Mouse (Mus musculus): Measurements from ENCODE around the gene E330017A01Rik. TPM values are rescaled to one million over a fixed set of nuclear protein-coding genes. Genes with fewer than 3 reads are reported as not detected.
A peak's percentile ranks its signal among the peaks of the same experiment; 100 is the strongest.

The E330017A01Rik gene
- total RNA-seq (2014; rRNA removed) = not detected in 2 replicates
- polyA plus RNA-seq (2012; rRNA removed) = not detected in 2 replicates

DNA sequence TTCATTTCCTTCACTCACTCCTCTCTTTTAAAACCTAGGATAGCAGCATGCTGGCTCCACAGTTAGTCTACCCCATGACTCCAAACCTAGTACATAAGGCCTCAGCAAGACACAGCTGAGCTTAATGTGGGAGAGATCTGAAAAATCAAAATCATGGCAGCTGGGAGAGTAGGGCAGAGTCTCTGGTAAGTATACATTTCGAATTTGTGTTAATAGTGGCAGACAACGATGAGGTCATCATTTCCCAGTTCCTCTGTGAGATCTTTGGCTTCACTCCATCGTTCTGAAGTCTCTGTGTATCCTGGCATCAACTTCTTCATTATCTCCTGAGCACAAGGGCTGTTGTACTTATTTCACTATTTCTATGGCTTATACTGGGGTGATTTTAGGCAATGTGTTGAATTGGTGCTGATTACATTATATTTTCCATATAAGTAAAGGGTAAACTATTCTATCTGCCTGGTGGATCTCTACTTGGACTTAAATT, at the start of gene E330017A01Rik:
Gene E330017A01Rik, minus strand, starts transcription at position 51 of the 487 bp plus-strand sequence.
- H3K9ac ChIP-seq (ENCODE audit: low read depth, low read length) = no peak within 1 kb of the TSS
- no peaks in the 10 kb centered on the region; the same call in 1 of the 2 replicates for H3K4me1 ChIP-seq (ENCODE audit: control insufficient read depth, insufficient read depth, low read length)

DNA sequence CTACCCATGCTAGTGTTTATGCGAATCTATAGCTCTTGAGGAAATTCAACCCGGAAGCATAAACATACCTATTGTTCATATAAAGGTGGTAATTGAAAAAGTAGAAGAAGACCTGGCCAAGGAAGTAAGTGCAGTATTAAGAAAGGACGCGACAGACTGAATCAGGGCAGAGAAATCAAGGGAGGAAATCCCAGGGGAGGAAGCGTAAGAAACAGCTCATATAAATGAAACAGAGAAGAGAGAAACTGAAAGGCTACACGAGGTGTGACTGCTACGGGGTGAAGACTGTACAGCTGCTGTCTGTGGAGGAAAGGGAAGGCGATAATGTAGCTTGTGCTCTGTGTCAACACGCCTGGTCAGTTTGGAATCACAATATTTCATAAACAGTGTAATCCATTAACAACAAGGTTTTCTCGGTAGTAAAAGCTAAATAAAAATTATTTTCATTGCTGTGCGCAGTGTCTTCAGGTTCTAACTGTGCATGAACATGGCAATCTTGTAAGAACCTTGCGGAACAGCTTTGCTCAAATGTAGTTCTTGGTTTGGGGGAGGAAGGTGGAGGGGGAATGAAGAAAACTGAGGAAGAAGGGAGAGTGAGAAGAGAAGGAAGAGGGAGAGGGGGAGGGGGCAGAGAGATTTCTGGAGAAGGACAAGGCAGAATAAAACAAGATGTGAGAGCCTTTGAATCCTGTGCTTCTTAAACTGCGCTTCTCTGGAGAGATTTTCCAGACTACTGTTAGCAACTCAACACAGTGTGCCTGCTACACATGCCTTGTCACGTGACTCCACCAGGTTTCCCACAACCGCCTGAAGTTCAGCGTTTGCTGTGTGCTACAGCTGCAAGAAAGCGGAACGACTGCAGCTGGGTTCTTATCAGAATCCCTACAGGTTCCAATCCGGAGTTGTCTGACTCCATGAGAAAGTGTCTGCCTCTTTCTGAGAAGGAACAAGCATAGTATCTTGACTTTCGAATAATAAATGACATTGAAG, 47.3 kb upstream of the E330017A01Rik start:
- H3K27me3 ChIP-seq (ENCODE audit: control insufficient read depth, insufficient read depth, low read length) = no peaks in the 10 kb centered on the region
- 74% methylated on average over 20 of the region's 20 CpGs for WGBS
- H3K79me2 ChIP-seq (ENCODE audit: control insufficient read depth, insufficient read depth, low read length) = no peaks in the 10 kb centered on the region
- no peak overlapping the region for H3K27ac ChIP-seq (replicated peaks; ENCODE audit: insufficient read depth, low read depth, low read length)
- H3K4me1 ChIP-seq (ENCODE audit: control insufficient read depth, insufficient read depth, low read length) = no peaks in the 10 kb centered on the region
- DNase-seq (ENCODE audit: extremely low read depth, low read depth, low spot score) = no peak
- peaks cover 8% of the 10 kb centered on the region for H3K36me3 ChIP-seq (ENCODE audit: control insufficient read depth, insufficient read depth, low read length)
- TF ChIP-seq POLR2A (IDR thresholded peaks at IDR 0.05; ENCODE audit: extremely low read depth, insufficient read depth, low read length) (no peak), CTCF (IDR thresholded peaks at IDR 0.05; ENCODE audit: low read depth, low read length) (no peak)
- peak overlapping the region; percentile 33; the same call in 1 of the 2 replicates for H3K4me3 ChIP-seq (ENCODE audit: insufficient read depth, low read depth, low read length)
- H3K9ac ChIP-seq (ENCODE audit: low read depth, low read length) = no peak overlapping the region

More for the DNA sequence above, at the start of gene E330017A01Rik:
- no peaks in the 10 kb centered on the region for H3K36me3 ChIP-seq (ENCODE audit: control insufficient read depth, insufficient read depth, low read length)
- WGBS = 45% methylated on average over 3 of the region's 3 CpGs
- no peak for TF ChIP-seq CTCF (IDR thresholded peaks at IDR 0.05; ENCODE audit: low read depth, low read length)
- TF ChIP-seq POLR2A (IDR thresholded peaks at IDR 0.05; ENCODE audit: extremely low read depth, insufficient read depth, low read length) = no peak
- no peaks in the 10 kb centered on the region for H3K79me2 ChIP-seq (ENCODE audit: control insufficient read depth, insufficient read depth, low read length)
- no peaks in the 10 kb centered on the region for H3K27me3 ChIP-seq (ENCODE audit: control insufficient read depth, insufficient read depth, low read length)
- no peak for DNase-seq (ENCODE audit: extremely low read depth, low read depth, low spot score)
- H3K27ac ChIP-seq (replicated peaks; ENCODE audit: insufficient read depth, low read depth, low read length) = no peak within 1 kb of the TSS
- H3K4me3 ChIP-seq (ENCODE audit: insufficient read depth, low read depth, low read length) = no peak within 1 kb of the TSS

- no peaks in the 10 kb centered on the region for H3K4me1 ChIP-seq (ENCODE audit: control insufficient read depth, insufficient read depth, low read length)
- DNase-seq (ENCODE audit: extremely low read depth, low read depth, low spot score) = peak; percentile 44
- H3K27me3 ChIP-seq (ENCODE audit: control insufficient read depth, insufficient read depth, low read length) = no peaks in the 10 kb centered on the region
- no peak overlapping the region for H3K4me3 ChIP-seq (ENCODE audit: insufficient read depth, low read depth, low read length)
- no peaks in the 10 kb centered on the region for H3K79me2 ChIP-seq (ENCODE audit: control insufficient read depth, insufficient read depth, low read length)
- no peak overlapping the region for H3K27ac ChIP-seq (replicated peaks; ENCODE audit: insufficient read depth, low read depth, low read length)
- H3K9ac ChIP-seq (ENCODE audit: low read depth, low read length) = no peak overlapping the region
- TF ChIP-seq POLR2A (IDR thresholded peaks at IDR 0.05; ENCODE audit: extremely low read depth, insufficient read depth, low read length) = no peak
- no peak for TF ChIP-seq CTCF (IDR thresholded peaks at IDR 0.05; ENCODE audit: low read depth, low read length)
- peaks cover 12% of the 10 kb centered on the region for H3K36me3 ChIP-seq (ENCODE audit: control insufficient read depth, insufficient read depth, low read length)
Observed at GRCm38 (mm10) chr16:58684537-58684936, 46.0 kb upstream of the E330017A01Rik start.

GRCm38 (mm10) chr16:58683911-58684310, 45.4 kb upstream of the E330017A01Rik start:
- H3K9ac ChIP-seq (ENCODE audit: low read depth, low read length) = no peak overlapping the region
- H3K27me3 ChIP-seq (ENCODE audit: control insufficient read depth, insufficient read depth, low read length) = no peaks in the 10 kb centered on the region
- TF ChIP-seq CTCF (IDR thresholded peaks at IDR 0.05; ENCODE audit: low read depth, low read length) (no peak), POLR2A (IDR thresholded peaks at IDR 0.05; ENCODE audit: extremely low read depth, insufficient read depth, low read length) (no peak)
- no peaks in the 10 kb centered on the region for H3K79me2 ChIP-seq (ENCODE audit: control insufficient read depth, insufficient read depth, low read length)
- DNase-seq (ENCODE audit: extremely low read depth, low read depth, low spot score) = no peak
- WGBS = 91% methylated on average over 4 of the region's 4 CpGs
- no peak overlapping the region for H3K4me3 ChIP-seq (ENCODE audit: insufficient read depth, low read depth, low read length)
- H3K27ac ChIP-seq (replicated peaks; ENCODE audit: insufficient read depth, low read depth, low read length) = no peak overlapping the region
- peaks cover 14% of the 10 kb centered on the region for H3K36me3 ChIP-seq (ENCODE audit: control insufficient read depth, insufficient read depth, low read length)
- H3K4me1 ChIP-seq (ENCODE audit: control insufficient read depth, insufficient read depth, low read length) = no peaks in the 10 kb centered on the region

GRCm38 (mm10) chr16:58682870-58683269, 44.3 kb upstream of the E330017A01Rik start:
- 65% methylated on average over 7 of the region's 7 CpGs for WGBS

More at GRCm38 (mm10) chr16:58682870-58683269, 44.3 kb upstream of the E330017A01Rik start:
- H3K36me3 ChIP-seq (ENCODE audit: control insufficient read depth, insufficient read depth, low read length) = peaks cover 20% of the 10 kb centered on the region
- H3K27me3 ChIP-seq (ENCODE audit: control insufficient read depth, insufficient read depth, low read length) = no peaks in the 10 kb centered on the region
- no peak for TF ChIP-seq CTCF (IDR thresholded peaks at IDR 0.05; ENCODE audit: low read depth, low read length)
- TF ChIP-seq POLR2A (IDR thresholded peaks at IDR 0.05; ENCODE audit: extremely low read depth, insufficient read depth, low read length) = no peak
- H3K9ac ChIP-seq (ENCODE audit: low read depth, low read length) = no peak overlapping the region
- DNase-seq (ENCODE audit: extremely low read depth, low read depth, low spot score) = no peak
- H3K4me3 ChIP-seq (ENCODE audit: insufficient read depth, low read depth, low read length) = no peak overlapping the region
- H3K79me2 ChIP-seq (ENCODE audit: control insufficient read depth, insufficient read depth, low read length) = no peaks in the 10 kb centered on the region
- no peak overlapping the region for H3K27ac ChIP-seq (replicated peaks; ENCODE audit: insufficient read depth, low read depth, low read length)
- H3K4me1 ChIP-seq (ENCODE audit: control insufficient read depth, insufficient read depth, low read length) = no peaks in the 10 kb centered on the region

Measured in liver, adult 2 months (tissue).